Mouse (Mus musculus) urinary bladder, postnatal 4 days (tissue): ENCODE results near the gene Gosr1.
A peak's percentile ranks its signal among the peaks of the same experiment; 100 is the strongest.
"Not testable (repeated sequence)": the region's sequence is repeated elsewhere in the genome, so short reads cannot be mapped to it uniquely, and the experiment has no call there.

ENCODE experiments used
- DNase-seq, 2 experiments: peaks; one replicate each; pipeline ENCODE4 v3.0.0; 2021 to 2022; ENCODE audit warnings: low spot score in 2 of 2

The Gosr1 gene

GRCm38 (mm10) chr11:76735753-76736324 lies 27.5 kb downstream of the Gosr1 start:
- DNase-seq: no peak

DNA sequence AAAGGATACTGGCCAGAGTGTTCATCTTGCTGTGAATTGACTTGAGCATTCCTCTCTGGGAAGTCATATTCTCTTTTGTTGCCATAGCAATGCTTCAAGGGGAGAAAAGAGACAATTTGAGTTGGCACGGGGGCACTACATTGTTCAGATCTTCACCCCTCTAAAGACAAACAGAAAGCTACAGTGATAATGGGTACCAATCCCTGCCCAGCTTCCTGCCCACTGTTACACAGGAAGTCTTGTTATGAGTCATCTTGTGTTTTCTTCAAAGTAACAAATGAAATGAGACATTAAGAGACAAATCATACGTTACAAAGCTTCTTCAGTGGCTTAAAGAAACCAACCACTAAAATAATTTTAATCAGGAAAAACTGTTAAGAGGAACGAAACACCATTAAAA lies 28.8 kb downstream of the Gosr1 start:
- no peak for DNase-seq

DNA sequence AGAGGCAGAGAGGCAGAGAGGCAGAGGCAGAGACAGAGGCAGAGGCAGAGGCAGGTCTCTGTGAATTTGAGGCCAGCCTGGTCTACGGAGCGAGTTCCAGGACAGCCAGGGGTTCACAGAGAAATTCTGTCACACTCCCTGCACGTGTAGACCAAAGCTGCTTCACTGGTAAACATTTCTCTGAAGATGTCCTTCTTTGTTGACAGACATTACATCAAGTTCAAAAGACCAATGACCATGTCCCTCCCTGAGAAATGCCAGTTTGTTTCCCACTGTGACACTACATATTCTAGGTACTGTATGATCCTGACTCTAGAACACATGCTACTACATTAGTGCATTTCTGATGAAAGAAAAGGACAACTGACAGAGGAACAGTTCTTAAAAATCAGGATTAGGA lies 32.7 kb downstream of the Gosr1 start:
- no peak for DNase-seq

GRCm38 (mm10) chr11:76728093-76728492 lies 35.3 kb downstream of the Gosr1 start:
- no peak for DNase-seq

DNA sequence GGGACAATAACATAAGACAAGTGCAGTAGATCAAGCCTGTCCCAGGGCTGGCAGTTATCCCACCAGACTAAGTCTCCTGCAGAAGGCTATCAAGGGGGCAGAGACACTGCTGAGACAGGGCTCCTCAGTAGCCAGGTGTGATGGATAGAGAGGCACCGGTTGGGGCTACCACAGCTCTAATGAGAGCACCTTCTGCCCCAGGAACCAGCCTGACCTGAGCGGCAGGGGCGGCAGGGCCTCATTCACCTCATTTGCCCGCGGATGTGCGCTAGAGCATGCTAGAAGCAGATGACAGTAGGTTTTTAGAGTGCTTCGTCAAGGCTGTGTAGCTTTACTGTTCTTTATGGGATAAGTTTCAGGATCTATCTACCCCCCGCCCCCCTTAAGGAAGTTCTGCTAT lies 39.5 kb downstream of the Gosr1 start:
- DNase-seq: no peak

- DNase-seq: no peak
Measured at GRCm38 (mm10) chr11:76717000-76717399, 46.4 kb downstream of the Gosr1 start.

- peak; percentile 46 to 65 for DNase-seq
Measured at GRCm38 (mm10) chr11:76709625-76710452, 53.5 kb downstream of the Gosr1 start.

GRCm38 (mm10) chr11:76708881-76709280 lies 54.5 kb downstream of the Gosr1 start:
- DNase-seq: no peak

DNA sequence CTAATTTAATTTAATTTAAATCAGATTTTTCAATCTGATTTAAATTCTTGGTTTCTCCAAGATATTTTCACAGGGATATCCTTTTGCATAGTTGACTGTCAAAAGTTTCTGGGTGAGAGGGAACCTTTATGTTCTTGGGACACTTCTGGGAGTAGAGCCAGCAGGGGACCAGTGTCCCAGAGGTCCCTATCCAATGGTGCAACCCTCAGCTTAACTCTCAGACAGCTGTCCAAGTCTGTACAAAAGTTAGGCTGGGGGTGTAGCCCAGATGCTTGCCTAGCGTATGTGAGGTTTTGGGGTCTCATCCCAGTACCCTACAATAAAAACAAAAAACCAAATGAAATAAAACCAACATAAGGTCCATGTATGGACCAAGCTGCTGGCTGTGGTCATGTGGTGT lies 55.3 kb downstream of the Gosr1 start:
- DNase-seq: no peak

DNA sequence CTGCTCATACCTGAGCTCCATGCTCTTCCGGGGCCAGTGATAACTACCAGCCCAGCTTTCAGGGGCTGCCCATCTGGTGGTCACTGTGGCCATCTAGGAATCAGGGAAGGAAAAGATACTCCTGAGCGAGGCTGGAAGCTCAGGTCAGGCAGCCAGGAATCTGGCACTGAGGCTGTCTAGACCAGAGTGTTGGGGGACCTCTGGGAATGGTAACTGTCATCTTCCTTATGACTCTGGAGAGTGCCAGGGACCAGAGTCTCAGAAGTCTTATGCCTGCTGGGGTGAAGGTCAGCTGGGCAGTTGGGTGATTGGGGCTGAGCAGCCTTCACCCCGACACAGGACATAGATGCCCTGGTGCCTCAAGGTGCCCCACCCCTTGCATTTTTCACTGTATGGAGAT lies 55.7 kb downstream of the Gosr1 start:
- no peak for DNase-seq

DNA sequence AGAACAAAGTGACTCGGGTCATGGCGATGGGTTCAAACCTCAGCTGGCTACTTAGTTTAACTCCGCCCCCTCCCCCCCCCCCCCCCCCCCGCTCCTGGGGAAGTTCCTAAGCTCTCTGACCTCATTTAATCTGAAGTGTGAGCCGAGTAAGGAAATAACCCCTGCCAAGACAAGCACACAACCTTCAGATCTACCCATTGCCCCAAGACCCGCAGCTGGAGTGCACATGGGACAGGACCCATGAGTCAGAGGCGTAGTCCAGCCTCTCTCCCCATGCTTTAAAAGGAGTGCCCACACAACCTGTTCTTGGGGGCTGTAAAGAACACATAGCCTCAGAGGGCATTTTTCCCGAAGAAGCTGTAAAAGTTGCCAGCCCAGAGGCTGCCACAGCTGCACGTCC lies 63.8 kb downstream of the Gosr1 start:
- no peak for DNase-seq

DNA sequence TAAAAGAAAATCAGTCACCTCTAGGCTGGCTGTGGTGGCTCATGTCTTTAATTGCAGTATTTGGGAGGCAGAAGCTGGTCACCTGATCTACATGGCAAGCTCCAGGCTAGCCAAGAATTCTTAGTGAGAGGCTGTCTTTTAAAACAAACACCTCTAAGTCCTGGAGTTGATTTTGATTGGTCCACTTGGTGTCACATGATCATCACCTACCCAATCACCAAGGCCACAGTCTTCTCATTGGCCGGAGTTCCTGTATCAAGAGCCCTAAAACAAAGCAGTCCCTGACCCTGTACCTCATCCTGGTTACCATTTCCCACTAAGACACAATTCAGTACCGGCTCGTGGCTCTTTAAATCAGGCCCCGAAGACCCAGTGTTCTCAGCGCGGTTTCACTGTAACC lies 67.6 kb downstream of the Gosr1 start:
- DNase-seq: no peak

DNA sequence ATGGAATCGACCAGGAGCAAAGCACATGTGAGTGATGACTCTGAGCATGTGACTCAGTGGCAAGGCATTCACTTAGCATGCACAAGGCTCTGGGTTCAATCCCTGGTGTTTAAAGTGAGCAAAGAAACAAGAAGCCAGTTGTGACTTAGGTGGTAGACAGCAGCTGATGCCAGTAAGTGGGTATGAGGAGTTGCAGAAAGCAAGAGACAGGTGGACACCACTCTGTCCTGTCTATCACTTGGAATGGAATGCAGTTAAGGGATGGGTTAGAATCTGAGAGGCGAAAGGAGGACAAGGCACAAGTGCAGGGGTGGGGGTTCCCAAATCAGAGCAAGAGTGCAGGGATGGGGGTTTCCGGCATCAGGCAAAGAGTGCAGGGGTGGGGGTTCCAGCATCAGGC lies 71.3 kb downstream of the Gosr1 start:
- DNase-seq: no peak

GRCm38 (mm10) chr11:76685604-76686003 lies 77.8 kb downstream of the Gosr1 start:
- no peak for DNase-seq

DNA sequence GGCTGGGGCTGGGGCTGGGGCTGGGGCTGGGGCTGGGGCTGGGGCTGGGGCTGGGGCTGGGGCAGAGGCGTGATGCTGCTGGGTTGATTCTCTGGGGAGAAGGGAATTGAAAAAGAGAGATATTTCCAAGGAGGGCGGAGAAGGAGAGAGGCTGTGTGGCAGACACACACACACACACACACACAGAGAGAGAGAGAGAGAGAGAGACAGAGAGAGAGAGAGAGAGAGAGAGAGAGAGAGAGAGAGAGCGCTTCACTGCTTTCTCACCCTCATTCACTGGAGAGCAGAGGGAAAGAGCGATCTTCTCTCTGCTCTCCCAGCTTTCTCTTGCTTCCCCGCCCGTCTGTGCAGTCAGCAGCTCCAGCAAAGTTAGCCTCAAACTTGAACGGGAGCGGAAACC lies 83.9 kb downstream of the Gosr1 start, which contains the start of gene Trarg1:
TSS of gene Trarg1 (plus strand) at position 301 of the 400 bp plus-strand sequence.
- not testable (repeated sequence) for DNase-seq
